Mouse (Mus musculus) liver, embryonic 14.5 days (tissue): Measurements from ENCODE around the gene Dot1l.

Source experiments
- CTCF ChIP-seq: IDR thresholded peaks from 2 replicates; pipeline ENCODE4 v1.5.1; 2016; ENCODE audit warnings: antibody characterized with exemption, low read depth, control low read depth
- EP300 ChIP-seq: IDR thresholded peaks from 2 replicates; pipeline ENCODE4 v1.6.1; 2016; ENCODE audit warnings: antibody characterized with exemption, low read depth

GRCm38 (mm10) chr10:80757717-80758116 lies 2.7 kb downstream of the Dot1l start:
- TF ChIP-seq CTCF (peak; percentile 90), EP300 (no peak)
